Mouse (Mus musculus) left cerebral cortex, adult 11 months (tissue): Measurements from ENCODE around the gene Tchhl1.
"Not testable (repeated sequence)": the region's sequence is repeated elsewhere in the genome, so short reads cannot be mapped to it uniquely, and the experiment has no call there.

Experiments
- DNase-seq: peaks from one replicate; pipeline ENCODE4 v3.0.0; 2022; ENCODE audit warnings: low spot score

Gene Tchhl1

GRCm38 (mm10) chr3:93468561-93468960, at the start of gene Tchhl1:
Gene Tchhl1 (plus strand): TSS chr3:93468754.
- no peak for DNase-seq

- DNase-seq = no peak
Measured at GRCm38 (mm10) chr3:93431673-93432072, 36.9 kb upstream of the Tchhl1 start.

DNA sequence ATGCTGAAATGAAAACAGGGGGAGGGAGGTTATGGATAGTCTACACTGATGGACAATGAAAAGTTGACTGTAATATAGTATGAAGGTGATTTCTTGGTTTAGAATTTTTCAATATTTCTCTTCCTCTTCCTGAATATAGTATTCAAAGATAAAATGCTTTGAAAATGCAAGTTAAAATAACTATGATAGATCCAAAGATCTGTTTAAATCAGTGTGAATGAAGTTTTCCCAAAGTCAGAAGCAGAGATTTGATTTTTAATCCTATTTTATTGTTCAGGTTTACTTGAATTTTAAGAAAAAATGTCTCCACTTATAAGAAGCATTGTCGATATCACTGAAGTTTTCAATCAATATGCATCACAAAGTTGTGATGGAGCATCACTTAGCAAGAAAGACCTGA, 26.5 kb upstream of the Tchhl1 start, which contains the start of gene Tchh:
Gene Tchh (plus strand): TSS at position 301 of the 400 bp plus-strand sequence.
- no peak for DNase-seq

DNA sequence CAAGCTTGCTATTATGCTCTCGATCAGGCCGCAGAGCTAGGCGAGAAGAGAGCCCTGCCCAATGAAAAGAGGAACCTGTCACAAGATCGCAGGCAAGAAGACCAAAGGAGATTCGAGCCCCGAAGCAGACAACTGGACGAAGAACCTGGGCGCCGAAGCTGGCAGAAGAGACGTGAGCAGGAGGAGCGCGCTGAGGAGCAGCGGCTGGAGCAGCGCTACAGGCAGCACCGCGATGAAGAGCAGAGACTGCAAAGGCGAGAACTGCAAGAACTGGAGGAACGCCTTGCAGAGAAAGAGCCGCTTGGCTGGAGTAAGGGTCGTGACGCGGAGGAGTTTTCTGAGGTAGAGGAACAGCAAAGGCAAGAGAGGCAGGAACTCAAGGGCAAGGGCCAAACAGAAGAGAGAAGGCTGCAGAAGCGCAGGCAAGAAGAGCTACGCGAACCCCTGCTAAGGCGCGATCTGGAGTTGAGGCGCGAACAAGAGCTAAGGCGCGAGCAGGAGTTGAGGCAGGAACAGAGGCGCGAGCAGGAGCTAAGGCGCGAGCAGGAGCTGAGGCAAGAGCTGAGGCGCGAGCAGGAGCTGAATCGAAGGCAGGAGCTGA, 25.0 kb upstream of the Tchhl1 start:
- DNase-seq = no peak

DNA sequence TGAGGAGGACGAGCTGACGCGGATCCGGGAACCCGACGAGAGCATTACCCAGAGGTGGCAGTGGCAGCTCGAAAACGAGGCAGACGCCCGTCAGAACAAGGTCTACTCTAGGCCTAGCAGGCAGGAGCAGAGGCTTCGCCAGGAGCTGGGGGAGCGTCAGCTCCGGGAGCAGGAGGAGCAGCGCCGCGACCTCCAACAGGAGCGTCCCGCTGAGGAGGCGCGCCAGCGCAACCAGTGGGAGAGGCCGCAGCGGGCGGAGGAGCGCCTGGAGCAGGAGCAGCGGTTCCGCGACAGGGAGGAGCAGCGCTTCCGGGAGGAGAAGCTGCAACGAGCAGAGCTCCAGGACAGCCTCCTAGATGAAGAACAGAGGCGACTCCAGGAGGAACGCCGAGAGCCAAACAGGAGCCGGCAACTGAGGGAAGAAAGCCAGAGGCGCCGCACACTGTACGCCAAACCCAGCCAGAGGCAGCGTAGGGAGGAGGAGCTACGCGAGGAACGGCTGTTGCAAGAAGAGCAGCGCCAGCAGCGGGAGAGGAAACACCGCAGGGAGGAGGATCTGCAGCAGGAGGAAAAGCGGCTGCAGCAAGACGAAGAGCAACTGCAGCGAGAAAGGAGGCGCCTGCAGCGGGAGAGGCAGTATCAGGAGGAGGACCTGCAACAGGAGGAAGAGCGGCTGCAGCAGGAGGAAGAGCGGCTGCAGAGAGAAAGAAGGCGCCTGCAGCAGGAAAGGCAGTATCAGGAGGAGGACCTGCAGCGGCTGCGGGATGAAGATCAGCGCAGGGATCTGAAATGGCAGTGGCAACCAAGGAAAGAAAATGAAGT, 24.0 kb upstream of the Tchhl1 start:
- peak; percentile 40 for DNase-seq

GRCm38 (mm10) chr3:93445165-93445705, 23.3 kb upstream of the Tchhl1 start:
- DNase-seq = no peak

DNA sequence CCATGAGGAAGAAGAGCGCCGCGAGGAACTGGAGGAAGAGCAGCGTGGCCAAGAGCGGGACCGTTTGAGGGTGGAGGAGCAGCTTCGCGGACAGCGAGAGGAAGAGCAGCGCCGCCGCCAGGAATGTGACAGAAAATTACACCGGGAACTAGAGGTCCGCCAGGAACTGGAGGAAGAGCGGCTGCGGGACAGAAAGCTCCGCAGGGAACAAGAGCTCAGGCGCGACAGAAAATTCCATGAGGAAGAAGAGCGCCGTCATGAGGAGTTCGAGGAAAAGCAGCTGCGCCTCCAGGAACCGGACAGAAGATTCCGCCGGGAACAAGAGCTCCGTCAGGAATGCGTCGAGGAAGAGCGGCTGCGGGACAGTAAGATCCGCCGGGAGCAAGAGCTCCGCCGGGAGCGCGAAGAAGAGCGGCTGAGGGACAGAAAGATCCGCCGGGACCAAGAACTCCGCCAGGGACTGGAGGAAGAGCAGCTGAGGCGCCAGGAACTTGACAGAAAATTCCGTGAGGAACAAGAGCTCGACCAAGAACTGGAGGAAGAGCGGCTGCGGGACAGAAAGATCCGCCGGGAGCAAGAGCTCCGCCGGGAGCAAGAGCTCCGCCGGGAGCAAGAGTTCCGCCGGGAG, 22.3 kb upstream of the Tchhl1 start:
- no peak for DNase-seq

- not testable (repeated sequence) for DNase-seq
Measured at GRCm38 (mm10) chr3:93446756-93447137, 21.8 kb upstream of the Tchhl1 start.

DNA sequence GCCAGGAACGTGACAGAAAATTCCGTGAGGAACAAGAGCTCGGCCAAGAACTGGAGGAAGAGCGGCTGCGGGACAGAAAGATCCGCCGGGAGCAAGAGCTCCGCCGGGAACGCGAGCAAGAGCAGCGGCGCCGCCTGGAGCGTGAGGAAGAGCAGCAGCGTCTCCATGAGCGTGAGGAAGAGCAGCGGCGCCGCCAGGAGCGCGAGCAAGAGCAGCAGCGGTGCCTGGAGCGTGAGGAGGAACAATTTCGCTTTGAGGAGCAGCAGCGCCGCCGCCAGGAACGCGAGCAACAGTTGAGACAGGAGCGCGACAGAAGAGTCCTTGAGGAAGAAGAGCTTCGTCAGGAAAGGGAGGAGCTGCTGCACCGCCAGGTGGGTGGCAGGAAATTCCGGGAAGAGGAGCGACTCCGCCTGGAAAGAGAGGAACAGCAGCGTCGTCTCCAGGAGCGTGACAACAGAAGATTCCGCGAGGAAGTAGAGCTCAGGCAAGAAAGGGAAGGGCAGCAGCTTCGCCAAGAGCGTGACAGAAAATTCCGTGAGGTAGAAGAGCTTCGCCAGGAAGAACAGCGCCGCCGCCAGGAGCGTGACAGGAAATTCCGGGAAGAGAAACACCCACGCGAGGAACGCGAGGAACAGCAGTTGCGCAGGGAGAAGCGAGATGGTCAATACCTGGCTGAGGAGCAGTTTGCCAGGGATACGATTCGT, 21.3 kb upstream of the Tchhl1 start:
- DNase-seq = peak; percentile 35

DNA sequence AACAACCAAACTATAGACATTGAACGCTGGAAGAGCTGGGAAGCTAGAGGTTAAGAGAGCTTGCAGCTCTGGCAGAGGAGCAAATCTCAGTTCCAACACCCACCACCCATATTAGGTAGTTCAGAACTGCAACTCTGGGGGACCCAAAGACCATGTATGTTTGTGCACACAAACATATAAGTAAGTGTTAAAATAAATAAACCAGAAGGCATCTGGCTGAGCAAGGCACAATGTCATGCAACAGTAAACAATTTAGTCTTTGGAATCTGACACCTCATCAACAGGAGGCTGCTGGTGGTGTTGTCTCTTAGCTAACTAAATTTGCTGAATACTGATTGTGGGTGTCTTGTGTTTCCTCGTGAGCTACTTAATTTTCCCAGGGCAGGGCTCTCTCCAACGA, 2.0 kb upstream of the Tchhl1 start:
- no peak for DNase-seq

DNA sequence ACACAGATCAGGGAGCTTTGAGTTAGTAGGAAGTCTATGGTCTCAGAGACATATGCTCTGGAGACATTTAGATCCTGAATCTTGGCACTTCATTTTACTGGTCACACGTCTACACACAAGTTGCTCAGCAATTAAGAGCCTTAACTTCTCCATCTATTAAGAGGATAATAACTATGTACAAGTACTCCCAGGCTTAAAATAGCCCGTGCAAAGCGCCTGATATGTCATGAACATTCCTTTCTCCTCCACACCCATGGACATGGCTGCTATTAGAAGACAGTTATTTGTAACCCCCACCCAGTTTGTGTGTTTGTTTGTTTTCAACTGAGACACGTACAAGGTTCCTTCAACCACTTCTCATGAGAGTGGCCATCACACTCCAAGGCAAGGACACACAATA, 1.4 kb upstream of the Tchhl1 start:
- DNase-seq = no peak

GRCm38 (mm10) chr3:93469629-93470028, 1.1 kb downstream of the Tchhl1 start:
- no peak for DNase-seq

DNA sequence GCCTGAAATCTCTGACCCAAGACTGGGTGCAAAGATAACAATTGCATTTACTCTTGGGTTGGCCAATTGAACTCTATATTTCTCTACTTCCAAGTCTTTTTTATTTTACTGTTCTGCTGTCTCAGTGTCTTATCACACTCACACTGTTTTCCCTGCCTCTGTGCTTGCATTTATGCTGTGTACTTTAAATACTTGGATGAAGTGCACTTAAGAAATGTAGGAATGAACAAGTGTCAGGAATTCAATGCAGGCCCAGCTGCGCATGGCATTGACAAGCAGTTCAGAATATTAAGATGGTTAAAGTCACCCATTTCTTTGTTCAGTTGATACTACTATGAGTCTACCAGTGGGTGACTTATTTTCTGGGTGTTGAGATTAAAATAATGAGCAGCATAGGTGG, 11.5 kb downstream of the Tchhl1 start:
- no peak for DNase-seq

DNA sequence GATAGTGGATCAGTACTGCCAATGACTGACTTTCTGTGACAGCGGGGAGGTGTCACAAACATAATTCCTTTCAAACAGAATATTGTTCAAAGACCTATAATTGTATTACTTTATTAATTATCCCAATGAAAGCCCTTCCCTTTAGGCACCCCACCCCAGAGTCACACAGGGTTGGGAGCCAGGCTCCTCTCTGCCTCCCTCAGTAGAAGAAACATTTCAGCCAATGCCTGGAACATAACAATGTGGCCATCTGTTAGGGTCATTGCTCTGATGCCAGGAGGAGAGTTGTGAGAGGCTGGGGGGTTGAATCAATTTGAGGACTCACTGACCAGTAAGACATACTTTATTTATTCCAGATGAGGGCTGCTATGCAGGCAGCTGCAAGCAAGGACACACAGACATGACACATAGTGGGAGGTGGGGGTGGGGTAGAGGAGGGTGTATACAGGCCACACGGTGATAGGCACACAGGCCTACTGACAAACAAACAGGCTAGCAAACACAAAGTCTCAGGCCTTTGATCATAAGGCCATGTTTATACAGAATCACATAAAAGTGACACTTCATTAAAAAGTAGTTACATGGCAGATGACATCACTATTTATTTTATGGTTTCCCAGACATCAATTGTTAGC, 13.5 kb downstream of the Tchhl1 start:
- no peak for DNase-seq

DNA sequence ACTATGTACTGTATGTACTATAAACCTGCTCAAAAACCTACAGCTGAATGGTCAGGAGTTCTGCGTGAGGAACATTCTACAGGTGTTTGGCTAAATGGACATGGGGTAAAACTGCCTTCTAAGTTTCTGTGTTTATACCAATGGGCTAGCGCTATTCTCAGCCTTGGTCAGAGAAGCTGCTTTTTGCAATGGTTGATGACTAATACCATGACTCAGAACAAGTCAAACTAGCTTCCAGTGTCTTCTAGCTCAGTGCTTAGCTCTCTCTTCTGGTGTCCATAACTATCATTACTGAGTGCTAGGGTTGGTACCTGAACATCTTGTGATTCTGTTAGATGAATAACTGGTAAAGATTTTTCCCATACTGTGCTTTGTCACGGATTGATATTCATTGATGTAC, 17.1 kb downstream of the Tchhl1 start:
- no peak for DNase-seq

DNA sequence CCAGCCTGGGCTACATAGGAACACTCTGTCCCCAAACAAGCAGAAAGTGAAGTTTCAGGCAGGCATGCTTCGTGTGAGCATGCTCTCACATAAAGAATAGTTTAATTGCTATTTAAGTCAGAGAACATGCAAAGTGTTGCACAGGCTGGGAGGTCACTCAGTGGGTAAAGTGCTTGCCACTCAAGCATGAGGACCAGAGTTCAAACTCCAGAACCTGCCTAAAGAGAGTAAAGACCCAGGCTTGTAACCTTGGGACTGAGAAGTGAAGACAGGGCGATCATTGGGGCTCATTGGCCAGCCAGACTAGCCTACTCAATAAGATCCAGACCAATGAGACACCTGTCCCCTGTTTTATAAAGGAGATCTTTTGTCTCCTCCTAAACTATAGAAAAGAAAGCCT, 20.0 kb downstream of the Tchhl1 start:
- no peak for DNase-seq

DNA sequence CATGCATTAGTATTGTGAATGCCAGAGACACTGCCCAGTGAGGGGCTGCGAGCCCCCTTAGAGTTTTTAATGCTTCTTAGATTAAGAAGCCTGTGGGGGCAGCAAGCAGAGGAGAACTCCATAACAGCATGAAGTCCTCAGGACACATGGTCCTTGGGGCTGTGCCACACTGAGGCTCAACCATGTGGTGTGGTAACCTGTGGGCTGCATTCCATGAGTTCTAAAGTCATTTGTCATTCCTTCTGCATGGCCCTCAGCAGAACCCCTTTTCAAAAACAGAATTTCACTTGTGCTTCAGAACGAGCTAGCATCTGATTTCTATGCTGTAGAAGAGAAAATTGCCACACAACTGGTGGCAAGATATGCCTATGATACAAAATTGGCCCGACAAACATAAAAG, 23.6 kb downstream of the Tchhl1 start:
- no peak for DNase-seq

DNA sequence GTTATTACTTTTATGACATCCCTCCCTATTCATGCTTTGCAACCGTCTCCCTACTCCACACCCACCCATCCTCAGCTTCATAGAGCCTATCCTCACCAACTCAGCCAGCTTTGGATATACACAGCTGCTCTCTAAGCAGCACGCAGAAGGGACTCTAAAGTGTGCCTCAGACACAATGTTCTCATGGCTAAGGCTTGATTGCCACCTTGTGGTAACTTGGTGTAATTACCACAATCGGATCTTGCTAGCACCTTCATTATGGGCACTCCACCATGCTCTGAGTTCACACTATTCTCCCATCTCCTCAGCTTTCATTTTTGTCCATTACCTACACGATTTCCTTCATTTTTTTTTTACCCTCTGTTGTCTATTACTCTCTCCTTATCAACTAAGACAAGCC, 25.4 kb downstream of the Tchhl1 start:
- peak; percentile 51 for DNase-seq

- DNase-seq = not testable (repeated sequence)
Measured at GRCm38 (mm10) chr3:93494774-93495173, 26.2 kb downstream of the Tchhl1 start.

- DNase-seq = no peak
Measured at GRCm38 (mm10) chr3:93497131-93497530, 28.6 kb downstream of the Tchhl1 start.

- DNase-seq = no peak
Measured at GRCm38 (mm10) chr3:93499129-93499528, 30.6 kb downstream of the Tchhl1 start.
